Mouse (Mus musculus): ENCODE results near the gene Adcy7.

- no peak for TF ChIP-seq CTCF (IDR thresholded peaks at IDR 0.05; ENCODE audit: low read depth)
- TF ChIP-seq EP300 (IDR thresholded peaks at IDR 0.05; ENCODE audit: low read depth), result no peak
These were observed 33.6 kb downstream of the Adcy7 start for GRCm38 (mm10) chr8:88305814-88306213.

Data from liver, embryonic 14.5 days (tissue).